Mouse (Mus musculus): Measurements from ENCODE around the gene Arl15. TPM values are rescaled to one million over a fixed set of nuclear protein-coding genes. Genes with fewer than 3 reads are reported as not detected.

Arl15 gene
- polyA plus RNA-seq, 1 experiment from 2014 or later, result 10.6 TPM

DNA sequence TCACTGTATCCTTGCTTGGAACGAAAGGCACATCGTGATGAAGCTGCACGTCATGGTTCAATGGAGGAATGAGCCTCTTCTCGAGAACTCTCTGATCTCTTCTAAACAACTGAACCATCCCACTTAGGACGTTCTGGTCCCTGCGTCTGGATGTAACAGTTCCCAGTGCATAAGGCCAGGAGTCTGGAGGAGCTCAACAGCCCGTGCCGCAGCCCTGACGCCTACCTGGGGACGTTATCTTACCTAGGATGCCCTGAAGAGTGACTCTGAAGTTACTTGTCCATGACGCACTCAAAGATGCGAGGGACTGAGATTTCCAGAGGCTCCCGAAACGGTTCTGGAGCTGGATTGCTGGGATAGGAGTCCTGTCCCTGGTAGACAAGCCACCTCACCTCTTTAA is 121.4 kb downstream of the Arl15 start:
- no peaks in the 10 kb centered on the region for H3K4me1 ChIP-seq (replicated peaks; ENCODE audit: control insufficient read depth, insufficient read depth, low read length)
- no peaks in the 10 kb centered on the region for H3K9me3 ChIP-seq (ENCODE audit: control insufficient read depth, low read length)
- ATAC-seq (ENCODE audit: low read depth), result no peak
- no peak overlapping the region for H3K9ac ChIP-seq (ENCODE audit: low read length)
- H3K27ac ChIP-seq (ENCODE audit: low read length), result no peak overlapping the region
- no peak overlapping the region for H3K4me3 ChIP-seq (ENCODE audit: low read length)
- H3K27me3 ChIP-seq (ENCODE audit: control insufficient read depth, insufficient read depth, low read depth, low read length), result no peaks in the 10 kb centered on the region
- 90% methylated on average over 14 of the region's 14 CpGs for WGBS
- H3K36me3 ChIP-seq (ENCODE audit: control insufficient read depth, insufficient read depth, low read length), result no peaks in the 10 kb centered on the region
- no peak overlapping the region for H3K4me2 ChIP-seq (ENCODE audit: low read depth, low read length)

GRCm38 (mm10) chr13:113916761-113917160 is 122.5 kb downstream of the Arl15 start:
- H3K4me2 ChIP-seq (ENCODE audit: low read depth, low read length), result no peak overlapping the region
- H3K27me3 ChIP-seq (ENCODE audit: control insufficient read depth, insufficient read depth, low read depth, low read length), result no peaks in the 10 kb centered on the region
- WGBS, result 88% methylated on average over 5 of the region's 5 CpGs
- no peaks in the 10 kb centered on the region for H3K4me1 ChIP-seq (replicated peaks; ENCODE audit: control insufficient read depth, insufficient read depth, low read length)
- H3K27ac ChIP-seq (ENCODE audit: low read length), result no peak overlapping the region
- no peaks in the 10 kb centered on the region for H3K9me3 ChIP-seq (ENCODE audit: control insufficient read depth, low read length)
- no peak overlapping the region for H3K4me3 ChIP-seq (ENCODE audit: low read length)
- no peak overlapping the region for H3K9ac ChIP-seq (ENCODE audit: low read length)
- no peak for ATAC-seq (ENCODE audit: low read depth)
- no peaks in the 10 kb centered on the region for H3K36me3 ChIP-seq (ENCODE audit: control insufficient read depth, insufficient read depth, low read length)

- H3K4me3 ChIP-seq (ENCODE audit: low read length), result no peak overlapping the region
- no peak overlapping the region for H3K9ac ChIP-seq (ENCODE audit: low read length)
- ATAC-seq (ENCODE audit: low read depth), result no peak
- H3K27ac ChIP-seq (ENCODE audit: low read length), result no peak overlapping the region
- no peak overlapping the region for H3K4me2 ChIP-seq (ENCODE audit: low read depth, low read length)
- H3K9me3 ChIP-seq (ENCODE audit: control insufficient read depth, low read length), result no peaks in the 10 kb centered on the region
- no peaks in the 10 kb centered on the region for H3K4me1 ChIP-seq (replicated peaks; ENCODE audit: control insufficient read depth, insufficient read depth, low read length)
- 82% methylated on average over 6 of the region's 6 CpGs for WGBS
- H3K36me3 ChIP-seq (ENCODE audit: control insufficient read depth, insufficient read depth, low read length), result no peaks in the 10 kb centered on the region
- no peaks in the 10 kb centered on the region for H3K27me3 ChIP-seq (ENCODE audit: control insufficient read depth, insufficient read depth, low read depth, low read length)
Observed at GRCm38 (mm10) chr13:113917376-113917775, 123.1 kb downstream of the Arl15 start.

- ATAC-seq (ENCODE audit: low read depth), result no peak
Observed at GRCm38 (mm10) chr13:113917868-113918411, 123.6 kb downstream of the Arl15 start.

GRCm38 (mm10) chr13:113918668-113919067 is 124.4 kb downstream of the Arl15 start:
- Histone ChIP-seq H3K36me3 (ENCODE audit: control insufficient read depth, insufficient read depth, low read length) (no peaks in the 10 kb centered on the region), H3K4me2 (ENCODE audit: low read depth, low read length) (no peak overlapping the region), H3K27me3 (ENCODE audit: control insufficient read depth, insufficient read depth, low read depth, low read length) (no peaks in the 10 kb centered on the region), H3K4me1 (replicated peaks; ENCODE audit: control insufficient read depth, insufficient read depth, low read length) (no peaks in the 10 kb centered on the region), H3K9me3 (ENCODE audit: control insufficient read depth, low read length) (no peaks in the 10 kb centered on the region), H3K4me3 (ENCODE audit: low read length) (no peak overlapping the region), H3K27ac (ENCODE audit: low read length) (no peak overlapping the region), H3K9ac (ENCODE audit: low read length) (no peak overlapping the region)
- no peak for ATAC-seq (ENCODE audit: low read depth)
- 84% methylated on average over 7 of the region's 7 CpGs for WGBS

More at GRCm38 (mm10) chr13:113917868-113918411, 123.6 kb downstream of the Arl15 start:
- no peak overlapping the region for H3K4me3 ChIP-seq (ENCODE audit: low read length)
- H3K9ac ChIP-seq (ENCODE audit: low read length), result no peak overlapping the region
- no peaks in the 10 kb centered on the region for H3K36me3 ChIP-seq (ENCODE audit: control insufficient read depth, insufficient read depth, low read length)
- H3K27me3 ChIP-seq (ENCODE audit: control insufficient read depth, insufficient read depth, low read depth, low read length), result no peaks in the 10 kb centered on the region
- H3K4me2 ChIP-seq (ENCODE audit: low read depth, low read length), result no peak overlapping the region
- no peaks in the 10 kb centered on the region for H3K4me1 ChIP-seq (replicated peaks; ENCODE audit: control insufficient read depth, insufficient read depth, low read length)
- no peak overlapping the region for H3K27ac ChIP-seq (ENCODE audit: low read length)
- WGBS, result 86% methylated on average over 15 of the region's 15 CpGs
- H3K9me3 ChIP-seq (ENCODE audit: control insufficient read depth, low read length), result no peaks in the 10 kb centered on the region

DNA sequence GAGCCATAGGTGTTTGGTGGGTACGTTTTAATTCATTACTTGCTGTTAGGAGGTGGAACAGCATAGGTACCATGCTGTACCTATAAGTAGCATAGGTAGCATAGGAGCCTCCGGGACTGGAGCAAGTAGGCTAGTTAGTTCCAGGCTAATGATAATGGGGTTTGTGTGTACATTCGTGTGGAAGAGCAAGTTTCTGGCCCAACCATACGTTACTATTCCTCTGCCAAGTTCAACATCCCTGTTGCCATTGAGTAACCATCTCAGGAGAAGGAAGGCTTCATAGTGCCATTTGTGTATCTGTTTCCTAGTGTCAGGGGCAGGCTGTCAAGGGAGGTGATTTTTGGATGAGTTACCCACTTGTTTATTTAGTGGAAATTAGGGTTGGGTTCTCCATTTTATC is 141.4 kb downstream of the Arl15 start:
- no peak overlapping the region for H3K4me2 ChIP-seq (ENCODE audit: low read depth, low read length)
- no peak overlapping the region for H3K27ac ChIP-seq (ENCODE audit: low read length)
- WGBS, result 82% methylated on average over 4 of the region's 4 CpGs
- H3K9ac ChIP-seq (ENCODE audit: low read length), result no peak overlapping the region
- no peak for ATAC-seq (ENCODE audit: low read depth)
- H3K36me3 ChIP-seq (ENCODE audit: control insufficient read depth, insufficient read depth, low read length), result no peaks in the 10 kb centered on the region
- H3K27me3 ChIP-seq (ENCODE audit: control insufficient read depth, insufficient read depth, low read depth, low read length), result no peaks in the 10 kb centered on the region
- peaks cover under 1% of the 10 kb centered on the region; the same call in 1 of the 2 replicates for H3K4me1 ChIP-seq (replicated peaks; ENCODE audit: control insufficient read depth, insufficient read depth, low read length)
- no peaks in the 10 kb centered on the region for H3K9me3 ChIP-seq (ENCODE audit: control insufficient read depth, low read length)
- no peak overlapping the region for H3K4me3 ChIP-seq (ENCODE audit: low read length)

DNA sequence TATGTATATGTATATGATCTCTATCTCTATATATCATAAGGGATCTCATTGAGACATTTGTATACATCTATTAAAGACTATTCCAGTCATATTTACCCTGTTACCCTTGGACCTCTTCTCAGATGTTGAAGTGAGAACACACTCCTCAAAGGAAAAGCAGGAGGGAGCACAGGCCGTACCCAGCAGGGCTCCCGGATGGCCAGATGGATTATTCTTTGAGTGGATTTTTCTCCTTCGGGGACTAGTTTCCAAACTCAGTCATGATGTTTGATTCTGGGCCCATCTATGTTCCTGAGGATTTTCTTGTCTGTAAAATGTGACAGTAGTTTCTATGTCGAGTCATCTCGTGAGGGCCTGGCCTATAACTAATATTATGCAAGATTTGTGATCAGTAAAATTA is 142.9 kb downstream of the Arl15 start:
- Histone ChIP-seq H3K4me2 (ENCODE audit: low read depth, low read length) (no peak overlapping the region), H3K27me3 (ENCODE audit: control insufficient read depth, insufficient read depth, low read depth, low read length) (no peaks in the 10 kb centered on the region), H3K9me3 (ENCODE audit: control insufficient read depth, low read length) (no peaks in the 10 kb centered on the region), H3K4me3 (ENCODE audit: low read length) (no peak overlapping the region), H3K9ac (ENCODE audit: low read length) (no peak overlapping the region), H3K4me1 (replicated peaks; ENCODE audit: control insufficient read depth, insufficient read depth, low read length) (no peaks in the 10 kb centered on the region), H3K36me3 (ENCODE audit: control insufficient read depth, insufficient read depth, low read length) (no peaks in the 10 kb centered on the region), H3K27ac (ENCODE audit: low read length) (no peak overlapping the region)
- no peak for ATAC-seq (ENCODE audit: low read depth)
- 92% methylated on average over 5 of the region's 5 CpGs for WGBS

- H3K4me3 ChIP-seq (ENCODE audit: low read length), result no peak overlapping the region
- H3K27ac ChIP-seq (ENCODE audit: low read length), result no peak overlapping the region
- 84% methylated on average over 9 of the region's 9 CpGs for WGBS
- H3K36me3 ChIP-seq (ENCODE audit: control insufficient read depth, insufficient read depth, low read length), result no peaks in the 10 kb centered on the region
- H3K4me2 ChIP-seq (ENCODE audit: low read depth, low read length), result no peak overlapping the region
- ATAC-seq (ENCODE audit: low read depth), result no peak
- H3K27me3 ChIP-seq (ENCODE audit: control insufficient read depth, insufficient read depth, low read depth, low read length), result no peaks in the 10 kb centered on the region
- H3K9ac ChIP-seq (ENCODE audit: low read length), result no peak overlapping the region
- no peaks in the 10 kb centered on the region for H3K4me1 ChIP-seq (replicated peaks; ENCODE audit: control insufficient read depth, insufficient read depth, low read length)
- H3K9me3 ChIP-seq (ENCODE audit: control insufficient read depth, low read length), result no peaks in the 10 kb centered on the region
Observed at GRCm38 (mm10) chr13:113938561-113938960, 144.3 kb downstream of the Arl15 start.

GRCm38 (mm10) chr13:113939097-113939496 is 144.8 kb downstream of the Arl15 start:
- Histone ChIP-seq H3K27me3 (ENCODE audit: control insufficient read depth, insufficient read depth, low read depth, low read length) (no peaks in the 10 kb centered on the region), H3K27ac (ENCODE audit: low read length) (no peak overlapping the region), H3K9me3 (ENCODE audit: control insufficient read depth, low read length) (no peaks in the 10 kb centered on the region), H3K9ac (ENCODE audit: low read length) (no peak overlapping the region), H3K4me2 (ENCODE audit: low read depth, low read length) (no peak overlapping the region), H3K36me3 (ENCODE audit: control insufficient read depth, insufficient read depth, low read length) (no peaks in the 10 kb centered on the region), H3K4me3 (ENCODE audit: low read length) (no peak overlapping the region), H3K4me1 (replicated peaks; ENCODE audit: control insufficient read depth, insufficient read depth, low read length) (no peaks in the 10 kb centered on the region)
- 81% methylated on average over 10 of the region's 10 CpGs for WGBS
- ATAC-seq (ENCODE audit: low read depth), result no peak

DNA sequence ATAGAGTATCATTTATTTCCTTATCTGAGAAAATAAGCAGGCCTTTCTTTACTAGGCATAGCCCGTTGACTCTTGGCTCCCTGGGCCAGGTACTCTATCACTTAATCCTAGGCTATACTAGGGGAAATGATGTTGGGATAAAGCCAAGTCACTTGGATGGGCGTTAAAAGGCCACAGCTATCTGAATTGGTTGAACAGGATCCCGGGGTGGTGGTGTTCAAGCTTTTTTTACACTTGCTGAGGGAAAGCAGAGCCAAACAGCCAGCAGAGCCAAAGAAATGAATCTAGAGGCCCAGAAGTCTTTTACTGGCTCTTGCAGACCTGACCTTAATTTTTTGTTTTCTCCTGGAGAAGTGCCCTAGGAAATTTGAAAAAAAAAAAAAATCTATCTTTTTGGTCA is 145.4 kb downstream of the Arl15 start:
- H3K27ac ChIP-seq (ENCODE audit: low read length), result no peak overlapping the region
- no peak overlapping the region for H3K4me3 ChIP-seq (ENCODE audit: low read length)
- no peak for ATAC-seq (ENCODE audit: low read depth)
- H3K27me3 ChIP-seq (ENCODE audit: control insufficient read depth, insufficient read depth, low read depth, low read length), result no peaks in the 10 kb centered on the region
- no peak overlapping the region for H3K9ac ChIP-seq (ENCODE audit: low read length)
- H3K36me3 ChIP-seq (ENCODE audit: control insufficient read depth, insufficient read depth, low read length), result no peaks in the 10 kb centered on the region
- WGBS, result 45% methylated on average over 3 of the region's 3 CpGs
- H3K4me1 ChIP-seq (replicated peaks; ENCODE audit: control insufficient read depth, insufficient read depth, low read length), result no peaks in the 10 kb centered on the region
- H3K9me3 ChIP-seq (ENCODE audit: control insufficient read depth, low read length), result no peaks in the 10 kb centered on the region
- no peak overlapping the region for H3K4me2 ChIP-seq (ENCODE audit: low read depth, low read length)

All from lung, embryonic 16.5 days (tissue).